Mouse (Mus musculus) mesoderm, embryonic 11.5 days (tissue): ENCODE results near the gene Trove2.
"Not testable (repeated sequence)": the region's sequence is repeated elsewhere in the genome, so short reads cannot be mapped to it uniquely, and the experiment has no call there.

Source experiments
- DNase-seq: peaks from one replicate; pipeline ENCODE4 v3.0.0-alpha.2; 2012; ENCODE audit warnings: low read depth, low spot score

Gene Trove2

GRCm38 (mm10) chr1:143739361-143740350 is 37.2 kb downstream of the Trove2 start:
- peak; percentile 80 for DNase-seq

GRCm38 (mm10) chr1:143738811-143739210 is 38.1 kb downstream of the Trove2 start:
- no peak for DNase-seq

GRCm38 (mm10) chr1:143733914-143734410 is 42.9 kb downstream of the Trove2 start:
- DNase-seq, result no peak

- DNase-seq, result no peak
These were observed 45.2 kb downstream of the Trove2 start for GRCm38 (mm10) chr1:143731691-143732090.

- peak; percentile 43 for DNase-seq
These were observed 46.0 kb downstream of the Trove2 start for GRCm38 (mm10) chr1:143730899-143731298.

- no peak for DNase-seq
These were observed 49.0 kb downstream of the Trove2 start for GRCm38 (mm10) chr1:143727701-143728445.

- no peak for DNase-seq
These were observed 52.3 kb downstream of the Trove2 start for GRCm38 (mm10) chr1:143724456-143725064.

- not testable (repeated sequence) for DNase-seq
These were observed 60.8 kb downstream of the Trove2 start, which contains the start of gene Glrx2 for GRCm38 (mm10) chr1:143716038-143716437. TSS of gene Glrx2 (plus strand) at chr1:143716338.

GRCm38 (mm10) chr1:143710627-143710976 is 66.3 kb downstream of the Trove2 start:
- DNase-seq, result no peak

GRCm38 (mm10) chr1:143709966-143710626 is 66.8 kb downstream of the Trove2 start:
- no peak for DNase-seq

- DNase-seq, result no peak
These were observed 68.5 kb downstream of the Trove2 start for GRCm38 (mm10) chr1:143708361-143708760.

- no peak for DNase-seq
These were observed 69.9 kb downstream of the Trove2 start for GRCm38 (mm10) chr1:143707006-143707405.

- peak; percentile 92 for DNase-seq
These were observed 74.1 kb downstream of the Trove2 start, which contains the start of gene Cdc73 for GRCm38 (mm10) chr1:143702741-143703262. TSS of gene Cdc73 (minus strand) at chr1:143702893.

- peak; percentile 44 for DNase-seq
These were observed 74.6 kb downstream of the Trove2 start for GRCm38 (mm10) chr1:143702141-143702740.

- DNase-seq, result no peak
These were observed 75.1 kb downstream of the Trove2 start for GRCm38 (mm10) chr1:143701736-143702135.
